Mouse (Mus musculus) A20 (cell line): Measurements from ENCODE around the gene Ccs.
A peak's percentile ranks its signal among the peaks of the same experiment; 100 is the strongest.
"Not testable (repeated sequence)": the region's sequence is repeated elsewhere in the genome, so short reads cannot be mapped to it uniquely, and the experiment has no call there.

ENCODE experiments used
- DNase-seq: peaks from one replicate; pipeline ENCODE4 v3.0.0-alpha.2; 2011; ENCODE audit warnings: low read depth, low spot score

Ccs gene

GRCm38 (mm10) chr19:4839149-4839548, at the start of gene Ccs, which contains the start of gene Ccdc87:
Ccs (minus strand) TSS chr19:4839332.
Ccdc87 (plus strand) TSS chr19:4839366.
- DNase-seq: peak; percentile 94

GRCm38 (mm10) chr19:4883961-4884360, 44.8 kb upstream of the Ccs start:
- no peak for DNase-seq

GRCm38 (mm10) chr19:4879324-4879703, 40.2 kb upstream of the Ccs start:
- DNase-seq: no peak

- peak; percentile 97 for DNase-seq
Observed at GRCm38 (mm10) chr19:4878405-4879323, 39.5 kb upstream of the Ccs start, which contains the start of gene Zdhhc24. Zdhhc24 (plus strand) TSS chr19:4878668.

GRCm38 (mm10) chr19:4877785-4878184, 38.7 kb upstream of the Ccs start, which contains the start of gene Actn3:
Actn3 (minus strand) TSS chr19:4877909.
- DNase-seq: no peak

GRCm38 (mm10) chr19:4876755-4877154, 37.6 kb upstream of the Ccs start:
- no peak for DNase-seq

GRCm38 (mm10) chr19:4876241-4876640, 37.1 kb upstream of the Ccs start:
- no peak for DNase-seq

GRCm38 (mm10) chr19:4874613-4875012, 35.5 kb upstream of the Ccs start:
- DNase-seq: not testable (repeated sequence)

- peak; percentile 30 for DNase-seq
Observed at GRCm38 (mm10) chr19:4865147-4865546, 26.0 kb upstream of the Ccs start.

- DNase-seq: no peak
Observed at GRCm38 (mm10) chr19:4863048-4863447, 23.9 kb upstream of the Ccs start.

GRCm38 (mm10) chr19:4859081-4859480, 19.9 kb upstream of the Ccs start:
- no peak for DNase-seq

- no peak for DNase-seq
Observed at GRCm38 (mm10) chr19:4855951-4856350, 16.8 kb upstream of the Ccs start.

- DNase-seq: no peak
Observed at GRCm38 (mm10) chr19:4855470-4855820, 16.3 kb upstream of the Ccs start.

GRCm38 (mm10) chr19:4854552-4855469, 15.7 kb upstream of the Ccs start, which contains the start of gene Ctsf:
Ctsf (plus strand) TSS chr19:4855130.
- DNase-seq: no peak

- no peak for DNase-seq
Observed at GRCm38 (mm10) chr19:4850281-4850680, 11.1 kb upstream of the Ccs start.

GRCm38 (mm10) chr19:4849800-4850199, 10.7 kb upstream of the Ccs start:
- DNase-seq: no peak

- DNase-seq: peak; percentile 35
Observed at GRCm38 (mm10) chr19:4847490-4847889, 8.4 kb upstream of the Ccs start.

- no peak for DNase-seq
Observed at GRCm38 (mm10) chr19:4845846-4846245, 6.7 kb upstream of the Ccs start.

- DNase-seq: peak; percentile 15
Observed at GRCm38 (mm10) chr19:4842611-4843010, 3.5 kb upstream of the Ccs start.

- no peak for DNase-seq
Observed at GRCm38 (mm10) chr19:4840848-4841247, 1.7 kb upstream of the Ccs start.

- DNase-seq: peak; percentile 29
Observed at GRCm38 (mm10) chr19:4838526-4839140, 499 bp downstream of the Ccs start.

GRCm38 (mm10) chr19:4837049-4837448, 2.1 kb downstream of the Ccs start:
- DNase-seq: no peak
